Mouse (Mus musculus) forelimb bud, embryonic 11.5 days (tissue): ENCODE results near the gene Sept9.

Experiments used
- DNase-seq: peaks from one replicate; pipeline ENCODE4 v3.0.0-alpha.2; 2012; ENCODE audit warnings: low read depth, low spot score

Sept9 gene

DNA sequence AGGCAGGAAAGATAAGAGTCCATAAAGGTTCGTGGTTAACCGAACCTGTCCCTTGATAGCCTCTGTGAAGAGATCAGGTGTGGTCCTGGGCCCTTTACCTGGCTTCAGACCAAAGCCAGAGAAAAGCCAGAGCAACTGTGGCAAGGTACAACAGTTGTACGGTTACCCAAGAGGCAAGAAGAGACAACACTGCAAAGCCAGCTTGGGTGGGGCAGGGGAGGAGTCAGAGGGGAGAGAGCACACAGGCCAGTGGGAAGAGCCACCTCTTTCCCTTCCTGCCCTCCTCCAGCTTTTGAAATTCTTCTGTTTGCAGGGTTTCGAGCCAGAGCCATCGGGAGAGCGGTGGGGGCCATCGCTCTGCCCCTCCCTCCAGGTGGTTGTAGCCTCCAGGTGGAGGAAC is 174.8 kb downstream of the Sept9 start:
- DNase-seq, result no peak

DNA sequence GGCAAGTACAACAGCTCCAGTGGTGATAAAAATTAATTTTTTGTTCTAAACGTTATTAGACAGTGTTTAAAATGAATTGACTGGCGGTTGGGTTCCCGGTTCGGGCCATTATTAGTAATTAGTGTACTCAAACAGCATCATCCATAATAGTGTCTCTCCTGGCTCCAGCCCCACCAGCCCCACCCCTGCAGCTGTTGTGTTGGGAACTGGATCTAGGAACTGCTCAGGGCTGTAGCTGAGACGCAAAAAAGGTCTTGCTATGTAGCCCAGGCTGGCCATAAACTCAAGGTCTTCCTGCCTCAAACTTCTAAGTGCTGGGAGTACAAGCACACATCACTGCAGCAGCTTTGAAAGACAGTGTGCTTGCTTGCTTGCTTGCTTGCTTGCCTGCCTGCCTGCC is 180.3 kb downstream of the Sept9 start:
- DNase-seq, result no peak

DNA sequence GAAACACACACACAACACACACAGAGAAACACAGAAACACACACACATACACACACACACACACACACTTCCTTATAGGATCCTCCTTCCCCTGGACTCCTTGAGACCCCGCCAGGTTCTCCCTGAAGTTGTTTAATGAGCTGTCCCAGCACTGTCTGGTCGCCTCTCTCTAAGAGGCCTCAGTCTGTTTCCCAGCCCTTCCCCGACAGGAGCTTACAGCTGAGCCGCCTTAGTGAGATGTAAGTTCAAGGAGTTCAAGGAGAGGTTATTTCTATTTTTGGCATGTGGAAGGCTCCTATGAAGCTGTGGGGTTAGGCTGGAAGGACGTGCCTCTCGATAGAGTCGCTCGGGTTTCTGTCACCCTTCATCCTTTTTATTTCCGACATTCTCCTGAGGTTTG is 184.8 kb downstream of the Sept9 start:
- DNase-seq, result no peak

DNA sequence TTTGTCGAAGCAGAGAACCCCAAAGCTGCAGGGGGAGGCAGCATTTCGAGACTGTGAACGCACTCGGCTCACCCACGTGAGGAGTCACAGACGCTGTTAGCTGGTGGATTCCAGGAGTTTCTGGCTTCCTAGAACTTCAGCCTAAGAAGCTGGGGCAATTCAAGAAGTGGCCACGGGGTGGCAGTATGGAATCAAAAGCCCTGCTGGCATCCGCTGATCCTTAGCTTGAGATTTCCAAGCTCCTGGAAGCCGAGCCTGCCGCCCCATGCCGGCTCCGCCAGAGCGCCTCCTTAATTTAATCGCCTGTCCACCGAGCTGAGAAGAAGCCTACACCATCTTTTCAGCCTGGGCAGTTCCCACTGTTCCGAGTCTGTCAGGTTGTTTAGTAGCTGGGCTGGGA is 185.4 kb downstream of the Sept9 start:
- peak; percentile 94 for DNase-seq

DNA sequence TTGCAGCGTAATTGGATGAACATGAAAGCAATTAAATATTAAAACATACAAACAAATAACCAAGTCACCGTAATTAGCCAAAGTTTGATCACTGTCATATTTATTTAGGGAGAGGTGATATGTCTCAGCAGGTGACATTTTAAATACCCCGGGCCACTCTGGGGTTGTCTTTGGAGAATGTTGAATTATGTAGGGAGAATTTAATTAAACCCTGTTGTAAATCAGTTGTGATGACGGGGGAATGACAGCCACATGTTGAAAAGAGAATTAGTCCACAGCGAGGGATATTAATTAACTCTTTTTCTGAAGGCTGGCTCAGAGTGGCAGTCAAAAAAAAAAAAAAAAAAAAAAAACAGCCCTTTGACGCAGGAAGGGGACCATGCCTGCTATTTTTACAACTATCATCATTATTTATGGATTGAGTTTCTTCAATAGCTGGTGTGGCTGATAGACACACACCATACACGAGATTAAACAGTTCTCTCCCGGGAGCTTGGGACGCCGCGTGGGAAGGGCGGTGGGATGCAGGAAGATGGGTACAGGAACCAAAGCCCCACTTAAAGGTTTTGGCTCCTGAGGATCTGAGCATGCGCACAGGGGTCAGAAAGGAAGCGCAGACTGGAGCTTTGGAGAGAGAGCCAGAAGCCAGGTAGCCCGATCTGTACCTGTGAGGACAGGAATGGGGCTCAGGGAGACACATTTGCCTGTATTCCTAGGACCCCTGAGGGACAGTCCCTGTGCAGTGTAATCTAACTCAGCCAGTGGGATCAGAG is 186.1 kb downstream of the Sept9 start:
- no peak for DNase-seq

DNA sequence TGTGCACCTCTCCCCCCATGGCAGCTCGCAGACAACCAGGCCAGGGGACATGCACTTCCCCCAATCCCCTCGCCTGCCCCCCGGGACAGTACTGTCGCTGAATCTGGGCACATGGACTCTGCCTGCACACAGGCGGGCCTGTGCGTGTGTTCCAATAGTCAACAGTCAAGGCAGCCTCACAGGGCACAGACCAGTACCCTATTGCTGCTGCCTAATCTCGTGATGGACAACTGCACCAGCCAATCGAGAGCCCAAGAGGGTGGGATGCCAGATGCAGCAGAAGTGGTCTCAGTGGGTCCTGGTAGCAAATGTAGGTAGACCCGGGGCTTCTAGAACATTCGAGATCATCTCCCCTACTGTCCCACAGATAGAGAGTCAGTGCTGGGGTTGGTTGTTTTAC is 187.8 kb downstream of the Sept9 start:
- no peak for DNase-seq

DNA sequence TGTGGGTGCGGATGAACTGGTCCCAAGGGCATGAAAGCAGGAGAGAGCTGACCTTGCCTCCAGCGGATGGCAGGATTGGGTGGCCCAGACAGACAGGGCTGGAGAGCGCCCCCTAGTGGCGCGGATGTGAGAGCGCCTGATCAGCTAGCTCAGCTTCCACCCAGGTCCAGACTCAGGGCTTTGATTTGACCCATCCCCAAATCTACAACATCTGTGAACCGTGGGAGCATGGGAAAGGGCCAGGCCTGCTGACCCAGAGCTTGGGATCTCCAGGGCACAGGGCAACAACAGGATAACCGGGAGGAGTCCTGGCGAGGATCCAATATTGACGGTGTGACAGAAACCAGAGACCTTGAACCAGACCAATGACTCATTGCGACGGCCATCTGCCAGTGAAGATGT is 190.5 kb downstream of the Sept9 start:
- DNase-seq, result peak; percentile 56

DNA sequence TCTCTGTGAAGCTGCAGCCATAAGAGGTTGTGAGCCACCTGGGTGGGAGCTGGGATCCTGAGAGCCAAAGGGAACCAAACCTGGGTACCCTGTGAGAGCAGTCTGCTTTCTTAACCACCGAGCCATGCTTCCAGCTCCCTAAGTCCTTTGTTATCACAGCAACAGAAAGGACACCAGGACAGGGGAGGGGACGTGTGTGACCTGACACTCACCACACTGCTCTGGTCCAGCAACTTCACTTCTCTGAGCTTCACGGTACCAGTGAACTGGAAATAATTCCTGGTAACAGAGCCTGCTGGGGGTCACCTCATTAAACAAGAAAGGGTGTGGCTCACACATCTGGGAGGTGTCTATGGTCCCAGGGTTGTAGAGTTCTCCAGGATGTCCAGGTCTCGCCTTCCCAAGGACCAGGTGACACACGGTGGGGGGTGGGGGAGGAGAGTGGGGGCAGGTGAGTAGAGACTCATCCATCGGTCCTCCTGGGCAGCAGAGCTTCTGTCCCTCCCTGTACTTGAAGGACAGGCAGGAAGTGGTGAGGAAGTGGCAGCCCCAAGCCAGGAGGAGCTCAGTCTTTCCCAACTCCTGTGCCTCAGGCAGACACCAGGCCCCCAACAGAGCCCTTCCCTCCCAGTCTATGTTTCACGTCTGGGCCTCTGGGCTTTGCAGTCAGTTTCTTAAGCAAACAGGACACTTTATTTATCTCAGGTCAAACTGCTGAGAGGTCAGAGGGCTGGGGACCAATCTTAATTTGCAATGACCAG is 191.5 kb downstream of the Sept9 start:
- no peak for DNase-seq

DNA sequence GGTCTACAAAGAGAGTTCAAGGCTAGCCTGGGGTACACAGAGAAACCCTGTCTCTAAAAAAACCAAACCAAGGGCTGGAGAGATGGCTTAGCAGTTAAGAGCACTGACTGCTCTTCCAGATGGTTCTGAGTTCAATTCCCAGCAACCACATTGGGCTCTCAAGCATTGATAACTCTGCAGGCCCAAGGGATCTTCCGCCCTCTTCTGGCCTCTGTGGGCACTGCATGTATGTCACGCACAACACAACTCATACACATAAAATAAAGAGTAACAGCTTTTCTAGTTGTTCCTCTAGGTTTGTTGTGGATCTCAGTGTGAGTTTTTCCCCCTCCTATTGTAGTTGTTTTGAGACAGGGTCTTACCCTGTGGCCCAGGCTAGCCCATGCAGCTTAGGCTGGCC is 192.8 kb downstream of the Sept9 start:
- no peak for DNase-seq

DNA sequence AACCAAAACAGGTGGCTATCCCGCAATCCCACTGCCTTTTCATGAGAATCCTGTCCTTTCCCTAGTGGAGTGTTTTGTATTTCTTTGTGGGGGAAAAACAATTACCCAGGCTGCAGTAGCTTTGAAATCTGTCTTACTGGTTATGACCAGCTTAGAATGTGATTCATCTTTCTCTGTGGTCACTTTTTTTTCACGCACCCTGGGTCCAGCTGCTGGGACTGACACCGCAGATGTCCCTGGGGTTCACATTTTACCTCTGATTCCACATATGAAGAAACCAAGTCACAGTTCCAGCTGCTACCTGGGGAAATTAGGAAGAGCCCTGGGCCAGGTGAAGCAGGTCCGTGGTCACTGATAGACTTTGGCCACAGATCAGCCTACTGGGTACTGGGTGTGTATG is 194.3 kb downstream of the Sept9 start:
- DNase-seq, result no peak

DNA sequence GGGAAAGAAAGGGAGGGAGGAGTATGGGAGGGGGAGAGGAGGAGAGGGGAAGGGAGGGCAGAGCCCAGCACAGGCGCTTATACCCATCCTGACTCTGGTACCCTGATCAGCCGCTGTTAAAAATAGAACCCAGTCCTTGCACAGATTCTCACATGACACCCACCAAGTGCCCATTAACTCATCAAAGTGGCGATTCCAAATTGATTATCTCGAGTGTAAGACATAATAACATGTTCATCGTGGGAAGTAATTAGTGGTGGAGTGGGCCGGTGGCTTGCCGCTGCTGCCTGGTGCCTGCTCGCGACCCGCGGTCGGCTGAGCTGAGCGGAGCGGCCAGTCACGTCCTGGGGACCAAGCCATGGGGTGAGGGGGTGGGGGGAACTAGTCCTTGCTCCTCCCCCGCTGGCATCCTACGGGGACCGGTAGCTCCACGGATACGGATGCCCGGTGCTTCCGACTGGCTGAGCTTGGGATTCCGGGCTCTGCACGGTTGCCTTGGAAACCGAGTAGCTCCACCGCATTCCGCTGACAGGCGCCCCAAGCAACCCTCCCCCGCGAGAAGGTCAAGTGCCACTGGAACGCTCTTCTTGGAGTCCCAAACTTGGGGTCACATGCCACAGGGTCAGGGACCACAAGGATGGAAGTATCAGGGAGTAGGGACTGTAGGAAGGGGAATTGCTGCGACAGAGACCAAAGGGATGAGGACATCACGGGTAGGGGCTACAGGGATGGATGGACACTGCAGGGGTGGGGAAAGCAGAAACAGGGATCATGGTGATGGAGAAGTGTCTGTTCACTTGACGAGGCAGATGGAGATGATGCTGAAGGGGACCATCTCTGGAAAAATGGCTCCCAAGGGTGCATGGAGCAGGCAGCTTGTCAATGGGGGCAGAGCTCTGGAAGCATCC is 195.0 kb downstream of the Sept9 start:
- DNase-seq, result no peak

DNA sequence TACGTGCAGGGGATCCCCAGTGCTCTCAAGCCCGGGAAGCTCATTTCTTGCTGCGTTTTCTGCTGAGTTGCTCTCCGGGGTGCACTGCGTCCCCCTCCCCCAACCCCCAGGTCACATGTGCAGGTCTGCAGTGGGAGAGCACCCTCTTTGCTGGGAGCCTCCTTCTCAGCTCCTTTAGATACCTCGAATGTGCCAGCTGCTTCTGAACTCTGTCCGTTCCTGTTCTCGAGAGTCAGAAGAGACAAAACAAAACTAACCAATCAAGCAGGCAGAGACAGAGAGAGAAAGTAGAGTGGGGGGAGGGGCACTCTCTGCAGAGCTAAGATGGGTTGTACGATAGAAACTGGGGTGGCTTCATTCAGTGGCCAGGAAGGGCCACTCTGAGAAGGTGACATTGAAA is 195.8 kb downstream of the Sept9 start:
- DNase-seq, result no peak

DNA sequence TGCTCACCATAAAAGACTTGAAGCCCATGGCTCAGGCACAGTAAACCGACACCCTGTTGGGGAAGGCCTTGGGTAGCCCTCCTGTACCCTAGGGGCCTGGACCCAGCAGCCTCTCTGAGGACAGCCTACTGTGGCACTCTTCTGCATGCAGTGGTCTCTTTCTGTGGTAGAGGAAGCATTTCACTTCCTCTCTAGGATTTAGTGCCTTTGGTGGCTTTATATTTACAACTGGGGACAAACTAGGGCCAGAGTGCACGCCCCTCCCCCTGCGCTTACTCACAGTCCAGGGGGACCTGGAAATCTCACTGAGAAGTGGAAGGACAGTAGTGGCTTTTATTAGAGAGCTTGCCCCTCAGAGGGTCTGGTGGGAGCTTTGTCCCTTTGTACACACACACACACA is 197.5 kb downstream of the Sept9 start:
- no peak for DNase-seq

DNA sequence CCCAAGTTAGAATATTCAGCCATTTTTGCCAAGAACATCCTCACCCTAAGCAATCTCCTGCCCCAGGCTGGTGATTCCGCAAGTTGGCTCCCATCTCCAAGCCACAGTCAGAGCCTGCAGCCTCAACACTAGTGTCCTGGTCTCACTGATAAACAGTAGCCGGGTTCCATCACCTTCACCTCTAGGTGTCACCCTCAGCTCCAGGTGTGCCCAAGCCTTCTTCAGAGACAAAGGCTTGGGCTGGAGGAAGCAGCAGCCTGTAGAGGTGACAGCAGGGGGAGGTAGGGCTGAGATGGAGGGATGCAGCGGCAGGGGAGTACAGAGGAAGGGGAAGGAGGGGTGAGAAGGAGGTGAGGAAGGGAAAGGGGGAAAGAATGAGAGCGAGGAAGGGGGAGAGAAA is 198.3 kb downstream of the Sept9 start:
- DNase-seq, result no peak

DNA sequence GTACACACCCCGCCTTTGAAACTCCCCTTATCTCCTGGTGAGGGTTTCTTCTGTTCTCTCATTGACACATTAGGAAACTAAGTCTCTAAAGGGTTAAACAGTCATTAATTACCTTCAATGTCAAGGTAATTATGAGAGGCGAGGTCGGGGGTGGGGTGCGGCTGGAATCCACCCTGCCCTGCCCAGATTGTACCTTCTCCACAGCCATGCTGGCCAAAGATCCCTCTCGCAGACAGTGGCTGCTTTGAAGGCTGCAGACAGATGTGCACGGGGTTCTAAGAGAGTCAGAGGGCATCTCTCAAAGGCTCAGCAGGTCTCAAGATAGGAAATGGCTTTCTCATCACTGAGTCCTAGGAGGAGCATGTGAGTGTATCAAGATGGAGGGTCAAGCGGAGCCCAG is 198.7 kb downstream of the Sept9 start:
- DNase-seq, result no peak

DNA sequence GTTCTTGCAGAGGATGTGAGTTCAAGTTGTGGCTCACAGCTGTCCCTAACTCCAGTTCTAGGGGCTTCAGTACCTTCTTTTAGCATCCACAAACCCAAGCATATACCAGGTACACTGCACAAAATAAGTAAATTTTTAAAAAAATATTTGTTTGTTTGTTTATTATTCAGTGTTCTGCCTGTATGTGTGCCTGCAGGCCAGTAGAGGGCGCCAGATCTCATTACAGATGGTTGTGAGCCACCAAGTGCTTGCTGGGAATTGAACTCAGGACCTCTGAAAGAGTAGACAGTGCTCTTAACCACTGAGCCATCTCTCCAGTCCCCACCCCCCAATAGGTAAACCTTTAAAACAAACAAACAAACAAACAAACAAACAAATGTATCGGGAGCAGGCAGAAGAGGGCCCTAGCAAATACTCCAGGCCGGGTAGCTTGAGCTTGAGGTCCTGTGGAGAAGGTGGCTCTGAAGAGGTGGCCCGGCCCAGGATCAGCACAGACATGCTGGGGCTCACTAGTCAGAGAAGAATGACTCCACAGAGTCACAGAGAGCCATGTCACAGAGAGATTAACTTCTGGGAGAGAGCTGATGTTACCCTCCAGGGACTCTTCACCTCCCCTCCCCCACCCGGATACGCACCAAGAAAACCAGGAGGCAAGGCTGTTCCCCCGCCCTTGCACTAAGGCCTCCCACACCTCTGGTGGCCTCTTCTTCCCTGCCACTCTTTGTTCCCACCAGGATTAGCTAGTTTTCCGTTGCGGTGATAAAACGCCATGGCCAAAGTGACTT is 202.3 kb downstream of the Sept9 start:
- no peak for DNase-seq

DNA sequence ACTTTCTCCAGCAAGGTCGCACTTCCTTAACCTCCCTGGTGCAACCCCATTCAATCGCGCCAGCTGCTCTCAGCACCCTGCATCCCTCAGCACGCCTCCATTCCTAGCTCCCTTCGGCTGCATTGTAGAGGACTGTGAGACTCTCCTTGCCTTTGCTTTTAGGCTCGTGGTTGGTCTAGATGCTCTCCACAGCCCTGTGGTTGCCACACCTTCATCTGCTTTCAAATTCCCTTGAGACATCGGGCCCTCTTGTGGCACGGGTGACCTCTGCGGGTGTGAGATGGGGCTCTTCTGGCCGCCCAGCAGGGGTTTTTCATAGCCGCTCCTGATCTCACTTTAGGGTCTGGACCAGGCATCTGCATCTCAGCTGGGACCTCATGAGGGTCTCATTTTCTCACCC is 203.1 kb downstream of the Sept9 start:
- DNase-seq, result no peak

DNA sequence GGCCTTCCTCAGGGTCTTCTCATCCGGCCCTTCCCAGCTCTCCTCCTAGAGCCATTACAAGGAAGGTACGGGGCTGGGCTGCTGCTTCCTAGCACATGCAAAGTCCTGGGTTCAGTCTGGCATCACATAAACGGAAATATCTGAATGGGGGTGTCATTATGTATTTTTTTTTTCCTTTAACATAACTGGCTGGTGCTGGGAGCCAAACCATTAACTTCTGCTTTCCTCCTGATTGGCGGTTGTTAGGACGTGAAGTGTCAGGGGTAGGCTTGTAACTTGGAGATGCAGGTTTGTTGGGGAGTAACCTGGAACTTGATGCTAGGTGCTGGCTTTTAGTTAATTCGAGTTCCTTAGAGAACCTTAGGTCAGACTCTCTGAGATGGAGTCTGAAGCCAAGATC is 203.6 kb downstream of the Sept9 start:
- no peak for DNase-seq

DNA sequence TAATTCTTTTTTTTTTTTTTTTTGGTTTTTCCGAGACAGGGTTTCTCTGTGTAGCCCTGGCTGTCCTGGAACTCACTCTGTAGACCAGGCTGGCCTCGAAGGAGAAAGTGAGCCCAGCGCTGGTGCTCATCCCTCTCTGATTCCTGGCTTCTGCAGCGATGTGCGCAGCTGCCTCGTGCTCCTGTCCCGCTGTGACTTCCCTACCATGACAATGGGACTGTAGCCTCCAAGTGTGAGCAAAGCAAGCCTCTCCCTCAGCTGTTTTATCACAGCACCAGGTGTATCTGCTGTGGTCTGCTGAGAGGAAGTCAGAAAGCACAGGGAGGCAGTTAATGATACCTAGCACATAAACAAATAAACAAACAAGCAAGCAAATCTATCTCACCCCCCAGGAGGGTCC is 204.3 kb downstream of the Sept9 start:
- no peak for DNase-seq

DNA sequence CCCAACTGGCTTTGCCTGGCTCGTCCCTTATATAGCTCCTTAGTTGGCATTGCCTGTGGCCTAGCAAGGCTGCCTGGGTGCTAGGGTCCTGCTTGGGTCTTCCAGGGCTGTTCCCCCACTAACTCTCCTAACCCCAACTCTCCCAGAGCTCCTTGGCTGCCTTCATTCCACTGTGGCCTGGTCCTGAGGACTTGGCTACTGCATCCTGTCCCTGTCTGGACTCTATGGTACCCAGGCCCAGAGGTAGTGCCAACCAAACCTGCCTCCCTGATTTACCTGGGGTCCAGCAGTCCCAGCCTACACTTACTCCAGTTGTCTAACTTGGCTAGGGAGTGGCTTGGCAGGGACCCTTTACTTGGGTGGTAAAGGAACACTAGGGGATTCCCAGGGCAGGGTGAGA is 207.2 kb downstream of the Sept9 start:
- no peak for DNase-seq

DNA sequence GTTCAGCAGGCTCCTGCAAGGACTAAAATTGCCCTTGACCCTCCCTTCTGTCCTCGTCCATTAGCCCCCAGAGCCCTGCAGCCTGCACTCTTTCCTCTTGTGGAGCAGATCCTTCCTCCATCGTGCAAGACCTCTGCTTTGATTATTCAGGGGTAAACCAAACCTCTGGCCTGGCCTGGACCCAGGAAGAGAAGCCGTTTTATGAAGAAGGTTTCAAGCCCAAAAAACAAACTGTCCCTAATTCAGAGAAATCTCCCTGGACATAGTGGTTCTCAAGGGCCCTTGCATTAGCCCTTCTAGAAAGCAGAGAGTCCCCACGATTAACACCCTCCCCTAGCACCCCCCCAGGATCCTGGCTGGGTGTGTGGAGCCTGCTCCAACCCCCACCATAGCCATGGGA is 207.7 kb downstream of the Sept9 start:
- no peak for DNase-seq
